Mouse (Mus musculus) kidney, adult 9 months (tissue): Measurements from ENCODE around the gene Erp44.
A peak's percentile ranks its signal among the peaks of the same experiment; 100 is the strongest.

Source experiments
- DNase-seq: peaks from one replicate; pipeline ENCODE4 v3.0.0; 2022

The Erp44 gene

GRCm38 (mm10) chr4:48279498-48280134 lies at the start of gene Erp44, which contains the start of gene Invs:
Gene Erp44, minus strand, starts transcription at chr4:48279558.
Gene Invs, plus strand, starts transcription at chr4:48279760.
- DNase-seq: peak; percentile 99

- DNase-seq: no peak
These were observed 48.7 kb upstream of the Erp44 start for GRCm38 (mm10) chr4:48328042-48328441.

GRCm38 (mm10) chr4:48327192-48327591 lies 47.8 kb upstream of the Erp44 start:
- DNase-seq: no peak

- DNase-seq: no peak
These were observed 42.7 kb upstream of the Erp44 start for GRCm38 (mm10) chr4:48322095-48322494.

- DNase-seq: peak; percentile 5
These were observed 41.9 kb upstream of the Erp44 start for GRCm38 (mm10) chr4:48321276-48321675.

GRCm38 (mm10) chr4:48316036-48316435 lies 36.7 kb upstream of the Erp44 start:
- DNase-seq: no peak

- no peak for DNase-seq
These were observed 35.5 kb upstream of the Erp44 start for GRCm38 (mm10) chr4:48314814-48315213.

- no peak for DNase-seq
These were observed 7.9 kb upstream of the Erp44 start for GRCm38 (mm10) chr4:48287086-48287757.

- DNase-seq: peak; percentile 62
These were observed 1.8 kb upstream of the Erp44 start for GRCm38 (mm10) chr4:48281121-48281520.

- DNase-seq: peak; percentile 44
These were observed 431 bp downstream of the Erp44 start for GRCm38 (mm10) chr4:48278757-48279497.

- peak; percentile 77 for DNase-seq
These were observed 2.3 kb downstream of the Erp44 start for GRCm38 (mm10) chr4:48277011-48277410.

- no peak for DNase-seq
These were observed 3.6 kb downstream of the Erp44 start for GRCm38 (mm10) chr4:48275736-48276135.

GRCm38 (mm10) chr4:48273119-48273829 lies 6.1 kb downstream of the Erp44 start:
- peak; percentile 46 for DNase-seq

GRCm38 (mm10) chr4:48271838-48272237 lies 7.5 kb downstream of the Erp44 start:
- DNase-seq: no peak

GRCm38 (mm10) chr4:48270532-48270931 lies 8.8 kb downstream of the Erp44 start:
- no peak for DNase-seq

GRCm38 (mm10) chr4:48268127-48268526 lies 11.2 kb downstream of the Erp44 start:
- no peak for DNase-seq

- DNase-seq: no peak
These were observed 11.7 kb downstream of the Erp44 start for GRCm38 (mm10) chr4:48267683-48268082.

GRCm38 (mm10) chr4:48258045-48258444 lies 21.3 kb downstream of the Erp44 start:
- no peak for DNase-seq

- DNase-seq: no peak
These were observed 26.1 kb downstream of the Erp44 start for GRCm38 (mm10) chr4:48253266-48253665.

GRCm38 (mm10) chr4:48244280-48244679 lies 35.1 kb downstream of the Erp44 start:
- DNase-seq: no peak

- DNase-seq: no peak
These were observed 35.6 kb downstream of the Erp44 start for GRCm38 (mm10) chr4:48243737-48244136.

GRCm38 (mm10) chr4:48242482-48242881 lies 36.9 kb downstream of the Erp44 start:
- DNase-seq: no peak

- no peak for DNase-seq
These were observed 40.3 kb downstream of the Erp44 start for GRCm38 (mm10) chr4:48239046-48239445.
